Mouse (Mus musculus): Measurements from ENCODE around the gene Hist1h4f. TPM values are rescaled to one million over a fixed set of nuclear protein-coding genes. Genes with fewer than 3 reads are reported as not detected.

Hist1h4f gene
- total and polyA plus RNA-seq, 3 experiments: 14.4 to 3,786 TPM; not detected in 1

DNA sequence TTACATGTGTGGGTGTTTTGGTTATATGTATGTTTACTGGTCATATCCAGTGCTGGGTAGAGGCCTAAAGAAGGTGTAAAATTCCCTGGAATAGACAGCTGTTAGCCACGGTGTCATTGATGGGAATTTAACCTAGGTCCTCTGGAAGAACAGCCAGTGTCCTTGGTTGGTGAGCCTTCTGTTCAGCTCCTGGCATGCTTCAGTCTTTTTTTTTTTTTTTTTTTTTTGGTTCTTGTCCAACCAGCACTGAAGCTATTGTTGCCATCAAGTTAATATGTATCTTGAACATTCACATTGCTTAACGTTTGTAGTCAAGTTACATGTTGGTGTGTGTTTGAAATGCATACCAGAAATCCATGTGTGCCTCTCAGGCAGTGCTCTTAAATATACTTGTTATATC, 13.0 kb upstream of the Hist1h4f start:
- no peak overlapping the region for H3K4me3 ChIP-seq (ENCODE audit: control insufficient read depth in 1 of 2, insufficient read depth in 1 of 2, low read depth in 2 of 2, low read length in 2 of 2)
- no peak for DNase-seq (ENCODE audit: low read depth, low spot score)
- peaks cover 0 to 24% of the 10 kb centered on the region in 2 experiments; a peak in 2 of 4 replicates for H3K36me3 ChIP-seq (ENCODE audit: control insufficient read depth in 1 of 2, insufficient read depth in 2 of 2, low read length in 2 of 2)
- H3K9me3 ChIP-seq (replicated peaks; ENCODE audit: insufficient read depth, low read length): no peaks in the 10 kb centered on the region
- peak overlapping the region; percentile 100; the same call in 1 of the 2 replicates for H3K27ac ChIP-seq (ENCODE audit: control insufficient read depth, low read depth, low read length)
- no peaks in the 10 kb centered on the region for H3K27me3 ChIP-seq (ENCODE audit: control insufficient read depth in 1 of 2, insufficient read depth in 2 of 2, low read length in 2 of 2)
- H3K4me1 ChIP-seq (ENCODE audit: control insufficient read depth in 1 of 2, insufficient read depth in 2 of 2, low read length in 2 of 2): peaks cover 4 to 8% of the 10 kb centered on the region in 2 experiments; a peak in 3 of 4 replicates
- H3K79me2 ChIP-seq (ENCODE audit: control insufficient read depth, insufficient read depth, low read length, poor library complexity): no peaks in the 10 kb centered on the region; the same call in 1 of the 2 replicates
- no peak overlapping the region for H3K9ac ChIP-seq (ENCODE audit: control insufficient read depth, low read depth, low read length, poor library complexity, severe bottlenecking)
- no peak for TF ChIP-seq MAFK (IDR thresholded peaks at IDR 0.05; ENCODE audit: borderline replicate concordance, low read depth, low read length)
- TF ChIP-seq HCFC1 (IDR thresholded peaks at IDR 0.05; ENCODE audit: low read depth, low read length): no peak
- TF ChIP-seq ZNF384 (IDR thresholded peaks at IDR 0.05; ENCODE audit: low read depth, low read length): no peak
- TF ChIP-seq BHLHE40 (IDR thresholded peaks at IDR 0.05; ENCODE audit: borderline replicate concordance, low read depth, low read length): no peak
- TF ChIP-seq USF2 (IDR thresholded peaks at IDR 0.05; ENCODE audit: borderline replicate concordance in 1 of 2, insufficient read depth in 1 of 2, low read depth in 1 of 2, low read length in 2 of 2): no peak
- TF ChIP-seq GATA1 (IDR thresholded peaks at IDR 0.05; ENCODE audit: low read depth, low read length): no peak
- TF ChIP-seq MEF2A (IDR thresholded peaks at IDR 0.05; ENCODE audit: extremely low read depth, insufficient replicate concordance, low read depth, low read length, poor library complexity, severe bottlenecking): no peak
- TF ChIP-seq NRF1 (IDR thresholded peaks at IDR 0.05; ENCODE audit: insufficient read depth, low read depth, low read length, poor library complexity, severe bottlenecking): no peak
- TF ChIP-seq E2F4 (IDR thresholded peaks at IDR 0.05; ENCODE audit: borderline replicate concordance, low read depth, low read length): no peak
- no peak for TF ChIP-seq MAX (IDR thresholded peaks at IDR 0.05; ENCODE audit: low read length)
- TF ChIP-seq KAT2A (conservative IDR thresholded peaks at IDR 0.05; ENCODE audit: low read depth, low read length): no peak
- no peak for TF ChIP-seq ZKSCAN1 (IDR thresholded peaks at IDR 0.05; ENCODE audit: low read depth, low read length)
- TF ChIP-seq POLR2AphosphoS2 (IDR thresholded peaks at IDR 0.05; ENCODE audit: low read length): no peak
- TF ChIP-seq SIN3A (IDR thresholded peaks at IDR 0.05; ENCODE audit: low read length): no peak

DNA sequence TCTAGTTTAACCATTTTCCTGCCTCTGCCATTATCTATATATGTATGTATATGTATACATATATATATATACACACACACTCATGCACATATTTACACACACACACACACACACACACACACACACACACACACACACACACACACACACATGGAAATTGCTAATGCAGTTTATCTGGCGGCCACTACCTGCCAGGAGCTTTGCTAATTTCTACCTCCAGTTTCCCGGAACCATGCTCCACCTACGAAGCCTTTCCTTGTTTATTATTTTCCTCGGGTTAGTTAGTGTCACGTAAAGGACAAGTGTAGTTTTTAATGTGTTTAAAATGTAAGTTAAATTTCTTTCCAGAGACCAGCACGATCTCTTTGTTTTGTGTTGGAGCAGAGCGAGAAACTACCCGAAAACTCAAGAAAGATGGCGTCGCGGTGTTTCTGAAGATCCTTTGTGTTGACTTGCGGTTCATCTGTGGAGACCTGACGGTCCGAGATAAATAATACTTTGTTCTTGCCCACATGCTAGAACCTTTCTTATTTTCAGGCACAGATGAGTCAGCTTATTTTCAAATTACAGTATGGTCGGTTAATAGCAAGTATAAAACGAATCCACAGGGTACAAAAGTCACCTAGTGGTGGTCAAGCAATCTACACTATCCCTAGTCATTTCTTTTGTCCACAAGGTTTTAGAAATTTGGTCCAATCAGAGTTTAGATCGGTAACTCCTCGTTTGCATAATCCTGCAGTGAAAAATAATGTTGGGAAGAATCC, 11.4 kb upstream of the Hist1h4f start:
- Histone ChIP-seq H3K9ac (ENCODE audit: control insufficient read depth, low read depth, low read length, poor library complexity, severe bottlenecking) (peak overlapping the region; percentile 79), H3K9me3 (replicated peaks; ENCODE audit: insufficient read depth, low read length) (no peaks in the 10 kb centered on the region), H3K79me2 (ENCODE audit: control insufficient read depth, insufficient read depth, low read length, poor library complexity) (no peaks in the 10 kb centered on the region; the same call in 1 of the 2 replicates), H3K27ac (ENCODE audit: control insufficient read depth, low read depth, low read length) (peak overlapping the region; percentile 100), H3K4me1 (ENCODE audit: control insufficient read depth in 1 of 2, insufficient read depth in 2 of 2, low read length in 2 of 2) (peaks cover 4 to 8% of the 10 kb centered on the region in 2 experiments; a peak in 3 of 4 replicates), H3K36me3 (ENCODE audit: control insufficient read depth in 1 of 2, insufficient read depth in 2 of 2, low read length in 2 of 2) (peaks cover 0 to 22% of the 10 kb centered on the region in 2 experiments; a peak in 2 of 4 replicates), H3K4me3 (ENCODE audit: control insufficient read depth in 1 of 2, insufficient read depth in 1 of 2, low read depth in 2 of 2, low read length in 2 of 2) (peak overlapping the region; percentile 29 to 39), H3K27me3 (ENCODE audit: control insufficient read depth in 1 of 2, insufficient read depth in 2 of 2, low read length in 2 of 2) (no peaks in the 10 kb centered on the region)
- DNase-seq (ENCODE audit: low read depth, low spot score): peak; percentile 90
- no peak for TF ChIP-seq MEF2A (IDR thresholded peaks at IDR 0.05; ENCODE audit: extremely low read depth, insufficient replicate concordance, low read depth, low read length, poor library complexity, severe bottlenecking)
- TF ChIP-seq MYC (IDR thresholded peaks at IDR 0.05; ENCODE audit: low read depth, low read length): no peak
- no peak for TF ChIP-seq NRF1 (IDR thresholded peaks at IDR 0.05; ENCODE audit: insufficient read depth, low read depth, low read length, poor library complexity, severe bottlenecking)
- TF ChIP-seq MAZ (IDR thresholded peaks at IDR 0.05; ENCODE audit: low read depth, low read length): no peak
- peak in 1 of 3 experiments; percentile 43; a peak in 2 of 6 replicates for TF ChIP-seq CTCF (IDR thresholded peaks at IDR 0.05 in 2 of 3, conservative IDR thresholded peaks at IDR 0.05 in 1 of 3; ENCODE audit: control insufficient read depth in 1 of 3, insufficient read depth in 1 of 3, low read depth in 2 of 3, low read length in 3 of 3, poor library complexity in 1 of 3, severe bottlenecking in 1 of 3)
- peak; percentile 88 for TF ChIP-seq TBP (IDR thresholded peaks at IDR 0.05; ENCODE audit: low read depth, low read length)
- TF ChIP-seq MAX (IDR thresholded peaks at IDR 0.05; ENCODE audit: low read length): no peak
- TF ChIP-seq RCOR1 (IDR thresholded peaks at IDR 0.05; ENCODE audit: low read depth, low read length): no peak
- TF ChIP-seq CHD2 (IDR thresholded peaks at IDR 0.05; ENCODE audit: low read length): no peak
- no peak for TF ChIP-seq UBTF (IDR thresholded peaks at IDR 0.05; ENCODE audit: borderline replicate concordance, insufficient read depth, low read depth, low read length)
- TF ChIP-seq MXI1 (IDR thresholded peaks at IDR 0.05; ENCODE audit: low read depth, low read length): no peak
- no peak for TF ChIP-seq POLR2AphosphoS5 (IDR thresholded peaks at IDR 0.05; ENCODE audit: borderline replicate concordance, low read depth, low read length)
- TF ChIP-seq RAD21 (IDR thresholded peaks at IDR 0.05; ENCODE audit: low read depth, low read length): no peak
- TF ChIP-seq USF2 (IDR thresholded peaks at IDR 0.05; ENCODE audit: borderline replicate concordance in 1 of 2, insufficient read depth in 1 of 2, low read depth in 1 of 2, low read length in 2 of 2): no peak
- TF ChIP-seq SMC3 (IDR thresholded peaks at IDR 0.05; ENCODE audit: low read depth, low read length): no peak
- peak in 1 of 2 experiments; percentile 14; a peak in 1 of 4 replicates for TF ChIP-seq POLR2A (IDR thresholded peaks at IDR 0.05; ENCODE audit: control insufficient read depth in 1 of 2, insufficient read depth in 1 of 2, low read depth in 1 of 2, low read length in 2 of 2, poor library complexity in 1 of 2)
- no peak for TF ChIP-seq KAT2A (conservative IDR thresholded peaks at IDR 0.05; ENCODE audit: low read depth, low read length)
- peak; percentile 78 for TF ChIP-seq TAL1 (IDR thresholded peaks at IDR 0.05; ENCODE audit: low read length)
- TF ChIP-seq TCF12 (IDR thresholded peaks at IDR 0.05; ENCODE audit: low read depth, low read length): no peak

All from MEL (cell line).